Mouse (Mus musculus) midbrain, postnatal 0 days (tissue): ENCODE measurements around the gene Cdsn. TPM values are rescaled to one million over a fixed set of nuclear protein-coding genes. Genes with fewer than 3 reads are reported as not detected.

Experiments used
- ATAC-seq: fragments of 200-750 bp; cut with Nextera tagmentation; 2 replicates; pipeline ENCODE4 v1.8.0; 2017; ENCODE audit warnings: moderate number of reproducible peaks, mild to moderate bottlenecking, moderate TSS enrichment, moderate library complexity; ENCODE audit not compliant: low FRiP score
- DNase-seq: peaks from one replicate; pipeline ENCODE4 v3.0.0-alpha.2; 2015; ENCODE audit warnings: low spot score
- H3K27ac ChIP-seq: fragments of 300-500 bp; sonication (generic); 2 replicates; pipeline ENCODE4 v1.5.1; 2014; ENCODE audit warnings: low read depth, mild to moderate bottlenecking, low read length, mixed read lengths
- H3K27me3 ChIP-seq: fragments of 300-500 bp; sonication (generic); 2 replicates; pipeline ENCODE4 v1.6.1; 2014; ENCODE audit warnings: low read length, control low read depth, mixed read lengths; ENCODE audit not compliant: insufficient read depth
- H3K36me3 ChIP-seq: fragments of 300-500 bp; sonication (generic); 2 replicates; pipeline ENCODE4 v1.6.1; 2014; ENCODE audit warnings: low read length, control low read depth, mixed read lengths; ENCODE audit not compliant: insufficient read depth
- H3K4me1 ChIP-seq: fragments of 300-500 bp; sonication (generic); 2 replicates; pipeline ENCODE4 v1.6.1; 2014; ENCODE audit warnings: mild to moderate bottlenecking, control low read depth, antibody characterized with exemption, low read length, mixed read lengths; ENCODE audit not compliant: insufficient read depth
- H3K4me2 ChIP-seq: fragments of 300-500 bp; sonication (generic); 2 replicates; pipeline ENCODE4 v1.6.1; 2014; ENCODE audit warnings: low read depth, mild to moderate bottlenecking, low read length, mixed read lengths; ENCODE audit not compliant: poor library complexity, severe bottlenecking
- H3K4me3 ChIP-seq: fragments of 300-500 bp; sonication (generic); 2 replicates; pipeline ENCODE4 v1.5.1; 2014; ENCODE audit warnings: low read depth, mild to moderate bottlenecking, low read length, moderate library complexity
- H3K9ac ChIP-seq: fragments of 300-500 bp; sonication (generic); replicated peaks from 2 replicates; pipeline ENCODE4 v1.6.1; 2014; ENCODE audit warnings: mild to moderate bottlenecking, low read length, moderate library complexity, mixed read lengths; ENCODE audit not compliant: poor library complexity, severe bottlenecking
- H3K9me3 ChIP-seq: fragments of 300-500 bp; sonication (generic); 2 replicates; pipeline ENCODE4 v1.6.1; 2016; ENCODE audit warnings: low read length, control low read depth
- CTCF ChIP-seq: IDR thresholded peaks from 2 replicates; pipeline ENCODE4 v1.5.1; 2016; ENCODE audit warnings: antibody characterized with exemption, mild to moderate bottlenecking
- WGBS: fragments of 180-500 bp; shearing (Covaris S2); extraction: QIAGEN DNeasy Blood & Tissue Kit; methylation state at CpG from one replicate; pipeline ENCODE4 v1.1.7; 2014; 5-methylcytosine and 5-hydroxymethylcytosine counted together
- polyA plus RNA-seq: library from polyadenylated mRNA; unstranded; fragments of >200 nt; fragmentation: Nextera tagmentation; extraction: Ambion mirVana; gene quantifications from 2 replicates; pipeline ENCODE4 v1.2.1, GENCODE M21; 2015
- total RNA-seq: library from RNA; depleted of rRNA; stranded (reverse); fragments of >200 nt; gene quantifications from 2 replicates; pipeline ENCODE4 v1.2.3, GENCODE M21; 2014; rRNA removed

Cdsn gene
- total and polyA plus RNA-seq, 2 experiments from 2014 or later, result 0.22 to 1.2 TPM

GRCm38 (mm10) chr17:35592131-35592530, 40.2 kb downstream of the Cdsn start:
- ATAC-seq, result no peak
- WGBS, result 90% methylated on average over 9 of the region's 9 CpGs

GRCm38 (mm10) chr17:35593786-35594185, 41.9 kb downstream of the Cdsn start:
- Histone ChIP-seq H3K27ac (no peak overlapping the region), H3K4me1 (no peaks in the 10 kb centered on the region), H3K9me3 (no peaks in the 10 kb centered on the region), H3K27me3 (no peaks in the 10 kb centered on the region), H3K9ac (no peak overlapping the region), H3K36me3 (no peaks in the 10 kb centered on the region), H3K4me3 (no peak overlapping the region), H3K4me2 (no peak overlapping the region)
- ATAC-seq (no peak), DNase-seq (no peak)
- no peak for TF ChIP-seq CTCF
- WGBS, result 34% methylated on average over 4 of the region's 4 CpGs

More at GRCm38 (mm10) chr17:35592131-35592530, 40.2 kb downstream of the Cdsn start:
- Histone ChIP-seq H3K9me3 (no peaks in the 10 kb centered on the region), H3K27ac (no peak overlapping the region), H3K4me2 (no peak overlapping the region), H3K27me3 (no peaks in the 10 kb centered on the region), H3K9ac (no peak overlapping the region), H3K4me1 (no peaks in the 10 kb centered on the region), H3K4me3 (no peak overlapping the region), H3K36me3 (no peaks in the 10 kb centered on the region)
- TF ChIP-seq CTCF, result no peak
- no peak for DNase-seq

- no peak for TF ChIP-seq CTCF
- no peak for ATAC-seq
- no peak overlapping the region for H3K4me2 ChIP-seq
- 81% methylated on average over 7 of the region's 7 CpGs for WGBS
- H3K4me1 ChIP-seq, result no peaks in the 10 kb centered on the region
- H3K9ac ChIP-seq, result no peak overlapping the region
- no peak overlapping the region for H3K27ac ChIP-seq
- H3K27me3 ChIP-seq, result no peaks in the 10 kb centered on the region
- H3K9me3 ChIP-seq, result no peaks in the 10 kb centered on the region
- no peak overlapping the region for H3K4me3 ChIP-seq
- no peaks in the 10 kb centered on the region for H3K36me3 ChIP-seq
- no peak for DNase-seq
Measured at GRCm38 (mm10) chr17:35594456-35594855, 42.5 kb downstream of the Cdsn start.

GRCm38 (mm10) chr17:35597399-35597798, 45.5 kb downstream of the Cdsn start:
- no peaks in the 10 kb centered on the region for H3K27me3 ChIP-seq
- WGBS, result 97% methylated on average over 3 of the region's 3 CpGs
- DNase-seq (no peak), ATAC-seq (no peak)
- H3K27ac ChIP-seq, result no peak overlapping the region
- no peak for TF ChIP-seq CTCF
- no peaks in the 10 kb centered on the region for H3K36me3 ChIP-seq
- H3K4me3 ChIP-seq, result no peak overlapping the region
- H3K9ac ChIP-seq, result no peak overlapping the region
- H3K4me1 ChIP-seq, result no peaks in the 10 kb centered on the region
- H3K4me2 ChIP-seq, result no peak overlapping the region
- H3K9me3 ChIP-seq, result no peaks in the 10 kb centered on the region

GRCm38 (mm10) chr17:35601249-35601648, 49.3 kb downstream of the Cdsn start, which contains the start of gene Sfta2:
TSS of gene Sfta2 (plus strand) at chr17:35601549.
- Histone ChIP-seq H3K9me3 (no peaks in the 10 kb centered on the region), H3K4me3 (no peak within 1 kb of the TSS), H3K4me1 (no peaks in the 10 kb centered on the region), H3K27ac (no peak within 1 kb of the TSS), H3K27me3 (no peaks in the 10 kb centered on the region), H3K4me2 (no peak within 1 kb of the TSS), H3K36me3 (no peaks in the 10 kb centered on the region), H3K9ac (no peak within 1 kb of the TSS)
- WGBS, result 71% methylated on average over 2 of the region's 2 CpGs
- TF ChIP-seq CTCF, result no peak
- ATAC-seq (no peak), DNase-seq (no peak)

- ATAC-seq (no peak), DNase-seq (no peak)
- no peak for TF ChIP-seq CTCF
- Histone ChIP-seq H3K9me3 (no peaks in the 10 kb centered on the region), H3K9ac (no peak overlapping the region), H3K27ac (no peak overlapping the region), H3K4me3 (no peak overlapping the region), H3K4me1 (no peaks in the 10 kb centered on the region), H3K27me3 (no peaks in the 10 kb centered on the region), H3K36me3 (no peaks in the 10 kb centered on the region), H3K4me2 (no peak overlapping the region)
- 56% methylated on average over 8 of the region's 8 CpGs for WGBS
Measured at GRCm38 (mm10) chr17:35601736-35602354, 49.9 kb downstream of the Cdsn start.

Other genes with a start within 250 kb of the Cdsn start
- gene H2-Q1, start 231.7 kb upstream of the Cdsn start, total RNA-seq, result 0.38 and 0.60 TPM in 2 replicates
- gene H2-Q1, start 231.7 kb upstream of the Cdsn start, polyA plus RNA-seq, result 1.4 and 1.5 TPM in 2 replicates
- gene H2-Q2, start 209.9 kb upstream of the Cdsn start, total RNA-seq, result 20.9 and 21.7 TPM in 2 replicates
- 21.1 and 22.5 TPM in 2 replicates for gene H2-Q2, start 209.9 kb upstream of the Cdsn start, polyA plus RNA-seq
- 1.4 and 4.0 TPM in 2 replicates for gene H2-Q4, start 172.5 kb upstream of the Cdsn start, total RNA-seq
- 0.79 and 1.0 TPM in 2 replicates for gene H2-Q4, start 172.5 kb upstream of the Cdsn start, polyA plus RNA-seq
- 0.11 and 0.52 TPM in 2 replicates for gene H2-Q6, start 127.3 kb upstream of the Cdsn start, total RNA-seq
- 1.8 TPM in 2 replicates for gene H2-Q6, start 127.3 kb upstream of the Cdsn start, polyA plus RNA-seq
- 1.6 and 3.3 TPM in 2 replicates for gene H2-Q7, start 113.0 kb upstream of the Cdsn start, total RNA-seq
- 3.5 and 4.2 TPM in 2 replicates for gene H2-Q7, start 113.0 kb upstream of the Cdsn start, polyA plus RNA-seq
- gene H2-Q10, start 82.0 kb upstream of the Cdsn start, total RNA-seq, result 0.42 TPM in 1 of 2 replicates, not detected in the other
- gene H2-Q10, start 82.0 kb upstream of the Cdsn start, polyA plus RNA-seq, result 0.47 and 0.62 TPM in 2 replicates
- not detected in 2 replicates for gene Pou5f1, start 46.1 kb upstream of the Cdsn start, total RNA-seq
- not detected in 2 replicates for gene Pou5f1, start 46.1 kb upstream of the Cdsn start, polyA plus RNA-seq
- gene Tcf19, start 35.3 kb upstream of the Cdsn start, total RNA-seq, result 9.2 and 10.3 TPM in 2 replicates
- 4.5 and 4.7 TPM in 2 replicates for gene Tcf19, start 35.3 kb upstream of the Cdsn start, polyA plus RNA-seq
- gene Cchcr1, start 35.0 kb upstream of the Cdsn start, total RNA-seq, result 3.5 and 4.0 TPM in 2 replicates
- gene Cchcr1, start 35.0 kb upstream of the Cdsn start, polyA plus RNA-seq, result 1.9 and 2.1 TPM in 2 replicates
- not detected in 2 replicates for gene Psors1c2, start 18.9 kb upstream of the Cdsn start, total RNA-seq
- 0.43 TPM in 1 of 2 replicates, not detected in the other for gene Psors1c2, start 18.9 kb upstream of the Cdsn start, polyA plus RNA-seq
- not detected in 2 replicates for gene 2300002M23Rik, start 15.3 kb downstream of the Cdsn start, total RNA-seq
- not detected in 2 replicates for gene 2300002M23Rik, start 15.3 kb downstream of the Cdsn start, polyA plus RNA-seq
- not detected in 2 replicates for gene Sfta2, start 49.4 kb downstream of the Cdsn start, total RNA-seq
- not detected in 2 replicates for gene Sfta2, start 49.4 kb downstream of the Cdsn start, polyA plus RNA-seq
- gene Gm9573, start 74.5 kb downstream of the Cdsn start, total RNA-seq, result not detected in 2 replicates
- gene Gm9573, start 74.5 kb downstream of the Cdsn start, polyA plus RNA-seq, result not detected in 2 replicates
- 0.77 TPM in 1 of 2 replicates, not detected in the other for gene Mucl3, start 91.6 kb downstream of the Cdsn start, total RNA-seq
- not detected in 2 replicates for gene Mucl3, start 91.6 kb downstream of the Cdsn start, polyA plus RNA-seq
- gene Vars2, start 115.5 kb downstream of the Cdsn start, total RNA-seq, result 43.0 and 49.2 TPM in 2 replicates
- gene Vars2, start 115.5 kb downstream of the Cdsn start, polyA plus RNA-seq, result 13.8 and 15.9 TPM in 2 replicates
- 20.6 and 27.7 TPM in 2 replicates for gene Gtf2h4, start 121.6 kb downstream of the Cdsn start, total RNA-seq
- 17.8 and 18.4 TPM in 2 replicates for gene Gtf2h4, start 121.6 kb downstream of the Cdsn start, polyA plus RNA-seq
- 82.8 and 100 TPM in 2 replicates for gene Ddr1, start 152.5 kb downstream of the Cdsn start, total RNA-seq
- 48.5 and 49.3 TPM in 2 replicates for gene Ddr1, start 152.5 kb downstream of the Cdsn start, polyA plus RNA-seq